Mouse (Mus musculus) lung, adult 2 months (tissue): ENCODE measurements around the gene Haus8.

Experiments
- CTCF ChIP-seq: fragments of 200-500 bp; IDR thresholded peaks from 2 replicates; pipeline ENCODE4 v1.5.1; 2011; ENCODE audit warnings: mild to moderate bottlenecking, low read length, control low read depth; ENCODE audit not compliant: insufficient read depth
- POLR2A ChIP-seq: fragments of 200-500 bp; IDR thresholded peaks from 2 replicates; pipeline ENCODE4 v1.6.1; 2011; ENCODE audit warnings: low read depth, mild to moderate bottlenecking, control low read depth, low read length, borderline replicate concordance; ENCODE audit errors: extremely low read depth

DNA sequence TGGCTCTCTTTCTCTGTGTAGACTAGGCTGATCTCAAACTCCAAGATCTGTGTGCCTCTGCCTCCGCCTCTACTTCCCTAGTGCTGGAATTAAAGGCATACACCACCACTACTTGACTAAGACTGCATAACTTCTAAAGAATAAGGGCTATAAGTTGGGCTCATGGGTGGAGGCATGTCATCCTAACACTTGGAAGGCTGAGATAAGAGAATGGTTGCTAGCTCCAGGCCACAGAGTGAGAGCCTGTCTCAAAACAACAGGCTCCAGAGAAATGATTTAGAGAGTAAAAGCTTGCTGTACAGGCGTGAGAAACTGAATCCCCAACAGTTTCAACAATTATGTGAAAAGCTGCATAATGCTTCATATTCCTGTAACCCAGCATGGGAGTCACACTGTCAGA, 41.2 kb upstream of the Haus8 start:
- no peak for TF ChIP-seq CTCF
- TF ChIP-seq POLR2A: no peak
